Mouse (Mus musculus): Measurements from ENCODE around the gene Ino80.
A peak's percentile ranks its signal among the peaks of the same experiment; 100 is the strongest.

Ino80 gene

DNA sequence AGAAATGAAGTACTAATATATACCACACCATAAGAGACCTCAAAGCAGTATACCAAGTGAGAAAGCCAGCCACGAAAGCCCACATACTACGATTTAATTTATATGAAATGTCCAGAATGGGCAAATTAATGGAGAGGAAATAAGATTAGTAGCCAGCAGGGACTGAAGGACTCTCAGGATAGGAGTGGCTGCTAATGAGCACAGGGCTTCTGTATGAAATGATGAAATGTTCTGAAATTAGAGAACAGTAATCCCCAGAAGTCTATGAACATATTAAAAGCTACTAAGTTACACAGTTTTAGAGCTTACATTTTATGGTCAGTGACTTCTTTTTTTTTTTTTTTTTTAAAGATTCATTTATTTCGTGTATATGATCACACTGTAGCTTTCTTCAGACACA, 22.9 kb downstream of the Ino80 start:
- DNase-seq (ENCODE audit: low spot score), result no peak

DNA sequence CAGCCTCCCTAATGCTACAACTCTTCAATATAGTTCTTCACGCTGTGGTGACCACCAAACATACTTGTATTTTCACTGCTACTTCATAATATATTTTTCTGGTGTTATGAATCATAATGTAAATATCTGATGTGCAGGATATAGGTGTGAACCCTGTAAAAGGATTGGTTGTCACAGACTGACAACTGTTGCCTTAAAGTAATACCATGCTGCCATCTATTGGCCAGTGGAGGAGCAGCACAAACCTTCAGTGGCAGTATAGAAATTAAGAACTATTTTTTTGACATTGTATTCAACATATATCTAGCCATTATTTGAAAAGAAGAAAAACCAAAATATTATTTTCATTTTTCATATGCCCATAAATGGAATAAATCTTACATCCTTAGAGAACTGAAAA, 40.5 kb downstream of the Ino80 start:
- peak; percentile 38 for DNase-seq (ENCODE audit: low spot score)

DNA sequence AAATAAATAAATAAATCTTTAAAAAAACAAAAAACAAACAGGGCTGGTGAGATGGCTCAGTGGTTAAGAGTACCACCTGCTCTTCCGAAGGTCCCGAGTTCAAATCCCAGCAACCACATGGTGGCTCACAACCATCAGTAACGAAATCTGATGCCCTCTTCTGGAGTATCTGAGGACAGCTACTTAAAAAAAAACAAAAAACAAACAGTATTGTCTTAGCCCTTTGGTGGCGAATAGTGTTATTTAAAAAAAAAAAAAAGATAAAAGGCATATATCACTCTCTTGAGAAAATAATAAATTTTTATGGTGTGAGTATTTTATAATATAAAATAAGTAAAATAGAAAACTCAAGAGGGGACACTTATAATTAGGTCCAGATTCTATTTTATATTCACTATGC, 41.0 kb downstream of the Ino80 start:
- DNase-seq (ENCODE audit: low spot score), result no peak

DNA sequence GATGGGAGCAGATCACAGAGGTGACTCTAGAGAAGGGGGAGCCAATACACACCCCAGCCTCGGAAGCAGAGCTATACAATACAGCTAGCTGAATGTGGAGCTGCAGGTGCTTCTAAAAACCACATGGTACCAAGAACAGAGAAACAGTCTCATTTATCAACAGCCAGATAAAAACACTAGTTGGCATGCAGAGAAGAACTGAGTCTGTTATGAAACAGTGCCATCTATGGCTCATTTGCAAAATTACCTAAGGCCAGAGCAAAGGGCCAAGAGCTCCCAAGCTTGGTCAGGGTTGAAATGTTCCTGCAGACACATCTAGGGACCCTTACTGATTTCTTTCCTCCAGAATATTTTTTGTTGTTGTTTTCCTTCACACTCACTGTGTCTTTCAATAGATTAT, 63.7 kb downstream of the Ino80 start:
- peak; percentile 10 for DNase-seq (ENCODE audit: low spot score)

DNA sequence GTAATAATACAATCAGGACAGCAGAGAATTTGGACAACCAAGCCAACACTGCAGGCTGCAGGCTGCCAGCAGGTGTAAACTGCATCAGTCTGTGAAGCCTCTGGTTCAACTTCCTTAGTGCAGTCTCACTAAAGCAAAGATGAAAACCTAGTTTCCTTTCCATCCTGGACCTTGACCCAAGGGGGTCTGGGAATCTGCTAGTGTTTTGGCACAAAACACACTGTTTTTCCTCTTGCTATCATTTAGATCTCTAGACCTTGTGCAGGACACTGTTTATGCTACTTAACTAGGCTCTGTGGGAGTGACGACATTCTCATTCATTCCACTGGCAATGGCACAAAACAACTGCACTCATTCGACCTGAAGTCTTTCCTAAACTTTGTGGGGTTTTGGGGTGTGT, 65.8 kb downstream of the Ino80 start:
- no peak for DNase-seq (ENCODE audit: low spot score)

DNA sequence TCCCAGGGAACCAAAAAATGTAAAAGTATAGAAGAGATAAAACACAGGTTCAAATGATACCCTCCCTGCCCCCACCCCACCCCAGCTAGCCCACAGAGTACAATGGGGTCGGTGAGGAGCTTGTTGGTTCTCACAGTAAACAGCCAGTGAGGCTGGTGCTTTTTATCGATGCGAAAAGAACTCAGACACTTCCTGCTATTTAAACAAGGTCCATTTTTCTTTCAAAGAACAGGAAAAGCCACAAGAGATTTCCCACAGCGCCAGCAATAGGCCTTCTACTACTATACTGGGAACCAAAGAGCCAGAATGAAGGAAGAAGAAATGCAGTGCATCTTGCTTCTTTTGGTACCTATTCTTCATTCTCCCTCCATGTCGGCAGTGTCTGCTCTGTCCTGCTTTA, 66.5 kb downstream of the Ino80 start:
- DNase-seq (ENCODE audit: low spot score), result no peak

DNA sequence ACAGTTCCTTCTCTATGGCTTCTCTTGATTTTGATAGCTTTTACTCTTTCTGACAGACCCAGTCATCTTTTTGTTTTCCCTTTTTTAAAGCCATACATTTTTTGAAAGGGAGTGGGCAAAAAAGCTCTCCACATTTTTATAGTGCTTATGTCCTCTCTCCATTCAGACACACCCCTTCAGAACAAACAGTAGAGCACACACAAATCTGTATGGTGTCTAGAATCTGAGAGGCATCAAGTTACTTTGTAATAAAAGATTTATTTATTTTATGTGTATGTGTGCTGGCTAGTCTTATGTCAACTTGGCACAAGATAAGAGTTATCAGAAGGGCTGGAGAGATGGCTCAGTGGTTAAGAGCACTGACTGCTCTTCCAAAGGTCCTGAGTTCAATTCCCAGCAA, 68.8 kb downstream of the Ino80 start:
- no peak for DNase-seq (ENCODE audit: low spot score)

DNA sequence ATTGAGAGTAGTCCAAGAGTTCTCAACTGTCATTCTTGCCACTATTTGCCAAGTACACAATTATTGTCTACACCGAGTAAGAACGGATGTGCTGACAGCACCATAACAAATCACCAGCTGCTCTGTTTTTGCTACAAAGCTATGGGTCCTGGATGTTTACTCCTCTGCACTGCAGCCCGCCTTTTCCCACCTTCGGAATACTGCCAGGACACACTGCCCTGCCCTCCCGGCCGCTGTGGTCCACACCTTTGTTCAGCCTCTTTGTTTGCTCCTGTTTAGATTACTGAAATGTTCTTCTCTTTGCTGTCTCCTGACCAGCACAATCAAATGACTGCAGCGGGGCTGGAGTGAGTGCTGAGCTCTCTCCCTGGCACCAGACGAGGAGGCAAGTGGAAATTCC, 69.2 kb downstream of the Ino80 start:
- DNase-seq (ENCODE audit: low spot score), result no peak

DNA sequence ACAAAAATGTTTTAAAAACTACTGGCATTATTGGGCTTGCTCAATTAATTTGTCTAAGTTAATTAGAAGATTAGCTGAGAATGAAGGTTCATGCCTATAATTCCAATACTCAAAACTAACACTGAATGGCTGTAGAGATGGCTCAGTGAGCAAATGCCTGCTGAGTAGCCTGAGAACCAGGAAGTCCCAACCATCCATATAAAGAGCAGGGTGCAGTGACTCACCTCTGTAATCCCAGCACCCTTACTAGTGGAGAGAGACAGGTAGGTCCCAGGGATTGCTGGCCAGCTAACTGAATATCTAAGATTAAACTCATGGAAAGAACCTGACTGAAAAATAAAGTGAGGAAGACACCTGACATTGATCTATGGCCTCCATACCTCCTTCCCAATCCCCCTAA, 78.2 kb downstream of the Ino80 start:
- no peak for DNase-seq (ENCODE audit: low spot score)

DNA sequence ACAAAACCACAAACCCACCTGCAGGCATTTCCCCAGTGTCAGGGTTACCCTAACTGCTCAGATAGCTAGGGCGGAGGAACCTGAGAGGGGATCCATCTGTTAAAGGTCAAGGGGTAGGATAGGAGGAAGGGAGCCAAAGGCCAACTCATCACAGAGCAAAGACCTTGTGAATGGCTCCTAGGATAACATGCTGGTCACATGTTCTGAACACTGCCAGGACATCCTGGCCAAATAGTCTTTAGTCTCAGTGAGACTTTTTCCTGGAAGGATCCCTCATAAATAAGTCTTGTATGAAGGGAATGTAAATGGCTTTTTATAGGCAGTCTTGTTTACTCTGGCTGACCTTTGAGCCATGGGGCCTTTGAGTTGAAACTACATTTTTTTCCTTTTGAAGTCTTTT, 78.8 kb downstream of the Ino80 start:
- no peak for DNase-seq (ENCODE audit: low spot score)

DNA sequence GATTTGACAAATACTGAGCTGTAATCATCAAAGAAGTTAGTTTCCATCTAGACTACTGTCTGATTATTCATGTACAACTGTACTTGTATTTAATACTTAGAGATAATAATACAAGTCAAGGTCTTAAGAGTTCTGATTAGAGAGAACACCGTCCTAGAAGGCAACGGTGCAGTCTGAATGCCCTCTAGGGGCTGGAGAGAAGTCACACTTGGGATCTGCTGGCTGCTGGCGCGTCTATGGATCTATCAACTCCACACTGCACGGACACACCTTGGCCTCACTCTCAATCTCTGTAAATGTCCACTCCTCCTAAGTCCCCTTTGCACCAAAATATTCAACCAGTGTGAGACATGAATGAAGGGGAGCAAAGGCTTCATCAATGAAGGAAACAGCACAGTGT, 79.2 kb downstream of the Ino80 start:
- no peak for DNase-seq (ENCODE audit: low spot score)

DNA sequence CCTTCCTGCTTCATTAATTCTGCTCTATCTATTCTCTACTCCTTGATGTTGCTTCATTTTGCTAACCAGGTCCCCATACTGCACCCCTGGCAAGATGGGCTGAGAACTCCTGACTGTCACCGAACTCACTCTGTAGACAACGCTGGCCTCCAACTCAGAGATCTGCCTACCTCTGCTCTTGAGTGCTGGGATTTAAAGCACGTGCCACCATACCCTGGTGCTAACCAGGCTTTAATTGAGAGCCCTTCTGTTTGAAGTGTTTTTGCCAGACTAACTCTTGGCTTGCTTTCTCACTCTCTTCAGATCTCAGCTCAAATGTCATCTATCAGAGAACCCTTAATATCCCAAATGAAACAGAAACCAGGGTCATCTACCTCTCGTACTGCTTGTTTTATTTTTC, 87.5 kb downstream of the Ino80 start:
- no peak for DNase-seq (ENCODE audit: low spot score)

DNA sequence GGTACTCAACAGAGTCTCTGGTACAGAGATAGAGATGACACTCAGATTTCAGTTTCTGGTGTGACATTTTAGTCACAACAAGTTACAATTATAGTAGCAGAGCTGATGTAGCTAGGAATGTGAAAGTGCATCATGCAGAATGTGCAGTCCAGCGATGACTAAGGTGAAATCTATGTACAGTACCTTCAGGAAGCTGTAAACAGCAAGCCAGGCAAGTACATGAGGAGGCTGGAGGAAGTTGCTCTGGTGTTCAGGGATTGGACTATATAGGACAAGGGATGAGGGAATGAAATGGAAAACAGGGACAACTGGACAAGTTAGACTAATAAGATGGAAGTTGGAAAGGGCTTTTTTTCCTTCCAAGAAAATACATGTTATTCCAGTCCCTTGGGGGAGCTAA, 89.2 kb downstream of the Ino80 start:
- no peak for DNase-seq (ENCODE audit: low spot score)

DNA sequence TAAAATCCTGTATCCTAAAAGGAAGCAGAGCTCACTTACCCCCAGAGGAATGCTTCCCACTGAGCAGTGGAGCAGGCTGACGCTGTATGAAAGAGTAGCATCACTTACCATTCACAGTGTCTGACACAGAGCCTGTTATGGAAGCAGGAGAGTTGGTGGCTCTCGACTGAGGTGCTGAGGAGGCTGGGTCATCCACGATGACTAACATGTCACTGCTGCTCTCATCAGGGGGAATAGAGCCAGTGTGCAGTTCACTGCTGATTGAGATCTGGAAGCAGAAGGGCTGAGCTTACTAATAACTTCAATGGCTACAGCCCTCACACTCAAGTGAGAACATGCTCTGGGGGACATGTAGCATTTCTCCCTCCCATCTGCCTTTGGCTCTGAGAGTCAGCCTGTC, 98.0 kb downstream of the Ino80 start:
- DNase-seq (ENCODE audit: low spot score), result no peak

DNA sequence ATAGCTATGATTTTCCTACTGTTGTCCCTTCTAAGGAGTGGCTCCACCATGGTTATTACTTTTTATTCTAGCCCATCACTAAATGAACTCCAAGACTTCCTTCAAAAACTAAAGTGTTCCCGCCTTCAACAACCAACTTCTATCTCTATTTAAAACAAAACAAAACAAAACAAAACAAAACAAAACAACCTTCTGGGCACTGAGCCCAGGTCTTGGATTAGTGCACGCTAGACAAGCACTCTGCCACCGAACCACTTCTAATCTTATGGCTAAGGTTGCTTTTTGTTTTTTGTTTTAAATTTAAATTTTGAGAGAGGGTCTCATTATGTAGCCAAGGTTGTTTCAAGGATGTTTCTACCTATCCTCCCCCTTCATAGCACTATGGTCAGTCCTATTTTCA, 99.7 kb downstream of the Ino80 start:
- DNase-seq (ENCODE audit: low spot score), result no peak

DNA sequence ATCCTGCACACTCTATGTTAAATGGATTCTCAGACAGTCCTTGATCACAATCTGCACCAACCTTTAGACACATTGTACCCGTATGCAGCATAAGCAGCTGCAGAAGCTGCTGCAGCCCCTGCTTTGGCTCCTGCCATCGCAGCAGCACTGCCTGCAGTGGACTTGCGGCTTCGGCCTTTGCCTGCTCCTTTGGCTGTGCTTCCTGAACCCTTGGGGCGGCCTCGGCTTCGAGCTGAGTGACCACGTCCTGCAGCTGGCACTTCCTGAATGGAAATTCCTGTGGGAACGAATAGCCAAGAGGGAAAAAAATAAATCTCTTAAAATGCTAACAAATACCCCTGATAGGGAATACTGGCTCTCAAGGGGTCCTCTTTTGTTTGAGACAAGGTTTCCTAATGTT, 100.2 kb downstream of the Ino80 start:
- DNase-seq (ENCODE audit: low spot score), result no peak

DNA sequence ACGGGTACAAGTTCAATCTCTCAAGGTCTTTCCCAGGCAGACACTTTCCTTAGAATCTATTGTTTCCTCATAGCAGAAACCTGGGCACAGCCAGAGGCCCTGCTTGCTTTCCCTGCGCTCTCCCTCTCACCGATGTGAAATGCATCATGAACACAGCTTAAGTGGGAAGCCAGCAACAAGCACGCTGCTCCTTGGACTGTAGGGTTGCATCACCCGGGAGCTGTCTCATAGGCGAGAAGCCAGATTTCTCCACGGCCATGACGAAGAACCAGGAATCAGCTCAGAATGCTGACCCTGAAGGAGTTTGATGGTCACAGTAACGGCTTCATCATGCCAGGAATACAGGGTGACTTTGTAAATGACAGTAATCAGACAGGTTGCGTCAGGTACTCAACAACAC, 107.4 kb downstream of the Ino80 start:
- no peak for DNase-seq (ENCODE audit: low spot score)

DNA sequence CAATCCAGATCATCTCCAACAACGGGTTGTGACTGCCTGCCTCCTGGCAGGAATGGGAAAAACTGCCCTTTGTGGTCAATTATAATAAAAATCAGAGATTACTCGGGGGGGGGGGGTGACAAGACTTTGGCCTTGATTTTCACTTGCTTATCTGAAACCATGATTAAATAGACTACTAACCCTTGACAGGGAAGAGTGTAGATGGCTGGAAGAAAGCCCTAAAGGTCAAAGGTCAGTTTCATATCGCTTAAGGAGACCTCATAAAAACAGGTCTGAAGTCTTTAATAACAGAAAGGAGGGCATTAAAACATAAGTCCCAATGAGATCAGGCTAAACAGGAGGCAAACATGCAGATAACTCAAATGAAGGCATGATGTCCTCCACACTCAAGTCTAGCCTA, 110.1 kb downstream of the Ino80 start:
- no peak for DNase-seq (ENCODE audit: low spot score)

DNA sequence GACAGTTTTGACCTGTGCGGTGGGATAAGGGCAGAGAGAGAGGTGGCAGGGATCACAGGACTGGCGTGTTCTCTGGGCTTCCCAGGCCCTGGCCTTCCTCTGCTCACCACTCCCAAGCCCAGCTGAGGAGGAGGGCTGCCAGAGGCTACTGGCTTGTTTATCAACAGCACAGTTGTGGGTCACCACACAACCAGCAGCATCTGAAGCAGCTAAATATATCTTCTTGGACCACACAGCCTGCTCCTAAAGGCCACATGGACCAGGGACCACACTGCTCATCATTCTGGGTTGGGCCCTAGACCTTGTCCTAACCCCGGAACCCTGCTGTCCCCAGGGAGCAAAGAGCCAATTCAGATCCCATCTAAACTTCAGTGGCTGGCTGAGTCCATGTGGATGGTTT, 112.5 kb downstream of the Ino80 start:
- DNase-seq (ENCODE audit: low spot score), result no peak

DNA sequence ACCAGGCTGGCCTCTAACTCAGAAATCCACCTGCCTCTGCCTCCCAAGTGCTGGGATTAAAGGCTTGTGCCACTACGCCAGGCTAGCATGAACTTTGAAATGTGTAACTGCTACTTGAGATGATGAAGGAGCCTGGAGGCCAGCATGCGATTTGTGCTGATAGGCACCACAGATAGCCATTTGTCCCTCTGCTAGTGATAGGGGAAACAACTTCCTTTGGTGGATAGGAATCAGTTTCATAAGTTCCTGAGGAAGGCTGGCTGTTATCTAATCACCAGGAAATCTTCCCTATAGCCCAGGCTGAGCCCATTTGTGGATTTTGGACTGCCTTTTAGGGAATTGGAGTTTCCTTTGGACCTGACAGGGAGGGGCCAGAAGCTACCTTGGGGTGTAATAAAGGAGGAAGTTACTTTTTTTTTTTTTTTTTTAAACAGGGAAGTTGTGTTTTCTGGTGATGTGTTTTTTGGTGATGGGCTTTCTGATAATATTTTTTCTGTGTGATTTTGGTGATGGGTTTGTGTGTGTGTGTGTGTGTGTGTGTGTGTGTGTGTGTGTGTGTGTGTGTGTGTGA, 117.7 kb downstream of the Ino80 start:
- DNase-seq (ENCODE audit: low spot score), result no peak

DNA sequence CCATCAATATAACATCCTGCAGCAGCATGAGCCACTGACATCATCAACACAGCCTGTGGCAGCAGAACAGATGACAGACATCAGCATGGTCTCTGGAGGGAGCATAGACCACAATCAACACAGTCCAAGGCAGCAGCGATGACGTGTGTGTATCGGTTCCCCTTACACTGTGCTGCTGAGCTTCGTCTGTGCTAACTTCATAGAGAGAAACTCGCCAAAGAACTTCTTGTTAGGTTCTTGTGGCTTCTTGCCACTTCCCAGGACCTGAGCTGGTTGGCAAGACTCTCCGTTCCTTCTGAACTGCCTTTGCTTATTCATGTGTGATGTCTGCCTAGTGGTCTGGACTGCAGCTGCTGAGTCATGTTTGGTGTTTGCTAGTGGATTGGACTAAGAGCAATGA, 119.2 kb downstream of the Ino80 start:
- no peak for DNase-seq (ENCODE audit: low spot score)

DNA sequence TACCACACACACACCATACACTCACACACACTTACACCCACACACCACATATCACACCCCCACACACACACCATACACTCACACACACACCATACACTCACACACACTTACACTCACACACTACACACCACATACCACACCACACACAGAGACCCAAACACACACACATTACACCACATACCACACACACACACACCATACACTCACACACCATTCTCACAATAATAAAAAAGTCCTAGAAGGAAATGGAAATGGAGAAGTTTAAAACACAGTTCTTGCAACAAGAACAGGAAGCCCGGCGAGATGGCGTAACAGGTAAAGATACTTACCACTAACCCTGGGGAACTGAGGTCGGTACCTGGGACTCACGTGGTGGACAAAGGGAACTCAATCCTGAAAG, 120.7 kb downstream of the Ino80 start:
- DNase-seq (ENCODE audit: low spot score), result no peak

DNA sequence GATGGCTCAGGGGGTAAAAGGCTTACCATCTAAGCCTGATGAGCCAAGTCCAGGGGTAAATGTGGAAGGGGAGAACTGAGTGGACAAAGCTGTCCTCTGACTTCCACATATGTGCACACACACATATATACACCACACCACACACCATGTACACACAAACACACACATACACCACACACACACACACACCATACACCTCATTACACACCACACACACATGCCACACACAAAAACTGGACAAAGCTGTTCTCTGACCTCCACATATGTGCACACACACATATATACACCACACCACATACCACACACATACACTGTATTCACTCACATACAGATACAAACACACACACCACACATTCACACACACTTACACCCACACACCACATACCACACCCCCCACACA, 121.2 kb downstream of the Ino80 start:
- DNase-seq (ENCODE audit: low spot score), result no peak

DNA sequence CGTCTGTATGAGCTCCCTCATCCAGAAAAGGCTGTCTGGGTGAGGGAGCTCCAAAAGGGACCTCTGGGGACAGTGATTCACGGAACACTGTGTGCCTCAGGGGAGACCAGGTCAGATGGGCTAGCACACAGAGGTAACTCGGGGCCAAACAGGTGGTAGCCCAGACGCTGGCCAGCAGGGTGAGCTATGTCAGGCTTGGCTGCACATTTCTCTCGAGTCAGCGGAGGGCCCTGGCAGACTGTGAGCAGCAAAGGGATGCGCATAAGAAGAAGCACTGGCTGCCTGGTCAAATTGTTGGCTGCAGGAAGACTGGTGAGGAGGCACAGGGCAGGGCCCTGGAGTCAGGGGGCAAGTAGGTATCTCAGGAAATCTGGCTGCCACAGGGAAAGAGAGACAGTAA, 121.8 kb downstream of the Ino80 start:
- no peak for DNase-seq (ENCODE audit: low spot score)

DNA sequence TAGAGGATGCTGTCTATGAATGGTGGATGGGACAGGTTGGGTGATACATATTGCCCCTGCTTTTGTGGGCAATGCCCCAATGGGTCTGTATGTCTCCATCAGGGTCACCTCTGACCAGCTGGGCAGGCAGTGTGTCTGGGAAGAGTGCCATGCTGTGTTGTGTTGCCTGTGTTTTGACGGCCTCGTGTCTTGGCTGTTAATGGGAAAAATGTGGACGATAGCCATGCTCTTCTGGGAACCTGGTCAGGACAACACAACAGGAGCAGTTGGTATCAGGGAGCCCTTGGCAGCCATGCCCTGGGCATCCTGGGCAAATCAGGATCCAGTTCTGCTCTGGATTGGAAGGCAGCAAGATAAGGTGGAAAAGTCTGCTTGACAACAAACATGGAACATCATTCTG, 122.4 kb downstream of the Ino80 start:
- no peak for DNase-seq (ENCODE audit: low spot score)

Measured in urinary bladder, postnatal 14 days (tissue).